Mouse (Mus musculus): ENCODE results near the gene Arid2. TPM values are rescaled to one million over a fixed set of nuclear protein-coding genes. Genes with fewer than 3 reads are reported as not detected.
A peak's percentile ranks its signal among the peaks of the same experiment; 100 is the strongest.

The Arid2 gene
- total and polyA plus RNA-seq, 2 experiments from 2014 or later = 11.2 to 38.4 TPM

- WGBS = 4% methylated on average over 9 of the region's 9 CpGs
- DNase-seq (ENCODE audit: low spot score) (no peak), ATAC-seq (no peak)
- Histone ChIP-seq H3K4me1 (ENCODE audit: insufficient read depth, low read length) (0 out of 2 replicates have a peak, but pooled peaks cover 3% of the 10 kb centered on the region), H3K4me3 (ENCODE audit: low read length) (peak overlapping the region; percentile 95), H3K36me3 (ENCODE audit: insufficient read depth, low read length) (no peaks in the 10 kb centered on the region), H3K9me3 (ENCODE audit: low read length) (no peaks in the 10 kb centered on the region), H3K9ac (replicated peaks; ENCODE audit: low read length) (peak overlapping the region; percentile 100), H3K27me3 (ENCODE audit: insufficient read depth, low read length) (no peaks in the 10 kb centered on the region), H3K4me2 (ENCODE audit: low read depth, low read length) (peak overlapping the region; percentile 71), H3K27ac (peak overlapping the region; percentile 100)
- no peak for TF ChIP-seq CTCF (IDR thresholded peaks at IDR 0.05; ENCODE audit: low read depth)
Observed at GRCm38 (mm10) chr15:96288836-96289390, 1.6 kb downstream of the Arid2 start.

GRCm38 (mm10) chr15:96290001-96290400 lies 2.7 kb downstream of the Arid2 start:
- H3K9ac ChIP-seq (replicated peaks; ENCODE audit: low read length) = no peak overlapping the region
- WGBS = 79% methylated on average over 1 of the region's 1 CpGs

GRCm38 (mm10) chr15:96293444-96293843 lies 6.1 kb downstream of the Arid2 start:
- WGBS = 72% methylated on average over 3 of the region's 3 CpGs
- DNase-seq (ENCODE audit: low spot score) (no peak), ATAC-seq (no peak)
- no peaks in the 10 kb centered on the region for H3K27me3 ChIP-seq (ENCODE audit: insufficient read depth, low read length)
- H3K4me3 ChIP-seq (ENCODE audit: low read length) = no peak overlapping the region
- H3K4me2 ChIP-seq (ENCODE audit: low read depth, low read length) = no peak overlapping the region
- TF ChIP-seq CTCF (IDR thresholded peaks at IDR 0.05; ENCODE audit: low read depth) = no peak
- no peak overlapping the region for H3K27ac ChIP-seq
- H3K9ac ChIP-seq (replicated peaks; ENCODE audit: low read length) = no peak overlapping the region
- H3K9me3 ChIP-seq (ENCODE audit: low read length) = no peaks in the 10 kb centered on the region
- H3K4me1 ChIP-seq (ENCODE audit: insufficient read depth, low read length) = peaks cover 3% of the 10 kb centered on the region; the same call in 1 of the 2 replicates
- no peaks in the 10 kb centered on the region for H3K36me3 ChIP-seq (ENCODE audit: insufficient read depth, low read length)

More at GRCm38 (mm10) chr15:96290001-96290400, 2.7 kb downstream of the Arid2 start:
- Histone ChIP-seq H3K27ac (no peak overlapping the region), H3K36me3 (ENCODE audit: insufficient read depth, low read length) (no peaks in the 10 kb centered on the region), H3K9me3 (ENCODE audit: low read length) (no peaks in the 10 kb centered on the region), H3K4me1 (ENCODE audit: insufficient read depth, low read length) (0 out of 2 replicates have a peak, but pooled peaks cover 3% of the 10 kb centered on the region), H3K4me2 (ENCODE audit: low read depth, low read length) (peak overlapping the region; percentile 44; the same call in 1 of the 2 replicates), H3K4me3 (ENCODE audit: low read length) (no peak overlapping the region), H3K27me3 (ENCODE audit: insufficient read depth, low read length) (no peaks in the 10 kb centered on the region)
- DNase-seq (ENCODE audit: low spot score) = no peak
- no peak for TF ChIP-seq CTCF (IDR thresholded peaks at IDR 0.05; ENCODE audit: low read depth)
- no peak for ATAC-seq

- no peak overlapping the region for H3K4me2 ChIP-seq (ENCODE audit: low read depth, low read length)
- 81% methylated on average over 9 of the region's 9 CpGs for WGBS
- no peaks in the 10 kb centered on the region; the same call in 1 of the 2 replicates for H3K4me1 ChIP-seq (ENCODE audit: insufficient read depth, low read length)
- no peaks in the 10 kb centered on the region for H3K36me3 ChIP-seq (ENCODE audit: insufficient read depth, low read length)
- no peak overlapping the region for H3K9ac ChIP-seq (replicated peaks; ENCODE audit: low read length)
- no peak overlapping the region for H3K4me3 ChIP-seq (ENCODE audit: low read length)
- no peak for DNase-seq (ENCODE audit: low spot score)
- H3K9me3 ChIP-seq (ENCODE audit: low read length) = no peaks in the 10 kb centered on the region
- no peaks in the 10 kb centered on the region for H3K27me3 ChIP-seq (ENCODE audit: insufficient read depth, low read length)
- ATAC-seq = no peak
- H3K27ac ChIP-seq = no peak overlapping the region
- no peak for TF ChIP-seq CTCF (IDR thresholded peaks at IDR 0.05; ENCODE audit: low read depth)
Observed at GRCm38 (mm10) chr15:96297078-96297590, 9.8 kb downstream of the Arid2 start.

GRCm38 (mm10) chr15:96297623-96298188 lies 10.4 kb downstream of the Arid2 start:
- no peak overlapping the region for H3K4me2 ChIP-seq (ENCODE audit: low read depth, low read length)

GRCm38 (mm10) chr15:96309310-96309709 lies 22.0 kb downstream of the Arid2 start:
- 71% methylated on average over 6 of the region's 6 CpGs for WGBS

More at GRCm38 (mm10) chr15:96297623-96298188, 10.4 kb downstream of the Arid2 start:
- no peak for ATAC-seq
- Histone ChIP-seq H3K9ac (replicated peaks; ENCODE audit: low read length) (no peak overlapping the region), H3K9me3 (ENCODE audit: low read length) (no peaks in the 10 kb centered on the region), H3K4me3 (ENCODE audit: low read length) (no peak overlapping the region), H3K27ac (no peak overlapping the region), H3K27me3 (ENCODE audit: insufficient read depth, low read length) (no peaks in the 10 kb centered on the region), H3K4me1 (ENCODE audit: insufficient read depth, low read length) (no peaks in the 10 kb centered on the region; the same call in 1 of the 2 replicates), H3K36me3 (ENCODE audit: insufficient read depth, low read length) (no peaks in the 10 kb centered on the region)
- no peak for DNase-seq (ENCODE audit: low spot score)
- no peak for TF ChIP-seq CTCF (IDR thresholded peaks at IDR 0.05; ENCODE audit: low read depth)
- WGBS = 91% methylated on average over 9 of the region's 9 CpGs

GRCm38 (mm10) chr15:96312902-96313301 lies 25.6 kb downstream of the Arid2 start:
- Histone ChIP-seq H3K9ac (replicated peaks; ENCODE audit: low read length) (no peak overlapping the region), H3K4me1 (ENCODE audit: insufficient read depth, low read length) (no peaks in the 10 kb centered on the region), H3K9me3 (ENCODE audit: low read length) (no peaks in the 10 kb centered on the region), H3K4me3 (ENCODE audit: low read length) (no peak overlapping the region), H3K4me2 (ENCODE audit: low read depth, low read length) (no peak overlapping the region), H3K27ac (no peak overlapping the region), H3K36me3 (ENCODE audit: insufficient read depth, low read length) (no peaks in the 10 kb centered on the region), H3K27me3 (ENCODE audit: insufficient read depth, low read length) (no peaks in the 10 kb centered on the region)
- no peak for DNase-seq (ENCODE audit: low spot score)
- TF ChIP-seq CTCF (IDR thresholded peaks at IDR 0.05; ENCODE audit: low read depth) = no peak
- no peak for ATAC-seq
- WGBS = 86% methylated on average over 1 of the region's 1 CpGs

More at GRCm38 (mm10) chr15:96309310-96309709, 22.0 kb downstream of the Arid2 start:
- DNase-seq (ENCODE audit: low spot score) (no peak), ATAC-seq (no peak)
- Histone ChIP-seq H3K9me3 (ENCODE audit: low read length) (no peaks in the 10 kb centered on the region), H3K4me1 (ENCODE audit: insufficient read depth, low read length) (no peaks in the 10 kb centered on the region), H3K9ac (replicated peaks; ENCODE audit: low read length) (no peak overlapping the region), H3K4me2 (ENCODE audit: low read depth, low read length) (no peak overlapping the region), H3K4me3 (ENCODE audit: low read length) (no peak overlapping the region), H3K36me3 (ENCODE audit: insufficient read depth, low read length) (0 out of 2 replicates have a peak, but pooled peaks cover 7% of the 10 kb centered on the region), H3K27ac (no peak overlapping the region), H3K27me3 (ENCODE audit: insufficient read depth, low read length) (no peaks in the 10 kb centered on the region)
- TF ChIP-seq CTCF (IDR thresholded peaks at IDR 0.05; ENCODE audit: low read depth) = no peak
